Mouse (Mus musculus) ES-E14 (cell line): Measurements from ENCODE around the gene Wnt2b.

Experiments
- CHD2 ChIP-seq: IDR thresholded peaks from 2 replicates; pipeline ENCODE4 v1.6.1; 2014; ENCODE audit warnings: mild to moderate bottlenecking, low read depth, low read length, inconsistent platforms
- MAFK ChIP-seq: IDR thresholded peaks from 2 replicates; pipeline ENCODE4 v1.6.1; 2014; ENCODE audit warnings: mild to moderate bottlenecking, low read depth, low read length, inconsistent platforms; ENCODE audit not compliant: insufficient read depth
- ZC3H11A ChIP-seq: IDR thresholded peaks from 2 replicates; pipeline ENCODE4 v1.6.1; 2012; ENCODE audit warnings: low read depth, mild to moderate bottlenecking, inconsistent platforms, low read length, borderline replicate concordance

GRCm38 (mm10) chr3:105001374-105001773 is 39.7 kb upstream of the Wnt2b start:
- no peak for TF ChIP-seq ZC3H11A
- TF ChIP-seq CHD2 = no peak
- TF ChIP-seq MAFK = no peak
